Mouse (Mus musculus) kidney, embryonic 16.5 days (tissue): ENCODE results near the gene Tcerg1l. TPM values are rescaled to one million over a fixed set of nuclear protein-coding genes. Genes with fewer than 3 reads are reported as not detected.

ENCODE experiments used
- ATAC-seq: fragments of 200-750 bp; cut with Nextera tagmentation; 2 replicates; pipeline ENCODE4 v1.8.0; 2017; ENCODE audit warnings: moderate TSS enrichment; ENCODE audit not compliant: low FRiP score, low TSS enrichment
- H3K27ac ChIP-seq: fragments of 300-500 bp; sonication (generic); 2 replicates; pipeline ENCODE4 v1.5.1; 2014; ENCODE audit warnings: low read length
- H3K27me3 ChIP-seq: fragments of 300-500 bp; sonication (generic); 2 replicates; pipeline ENCODE4 v1.6.1; 2014; ENCODE audit warnings: low read length, control low read depth, mixed read lengths; ENCODE audit not compliant: insufficient read depth
- H3K36me3 ChIP-seq: fragments of 300-500 bp; sonication (generic); 2 replicates; pipeline ENCODE4 v1.6.1; 2014; ENCODE audit warnings: low read length, control low read depth, mixed read lengths; ENCODE audit not compliant: insufficient read depth
- H3K4me1 ChIP-seq: fragments of 300-500 bp; sonication (generic); 2 replicates; pipeline ENCODE4 v1.6.1; 2014; ENCODE audit warnings: low read length, control low read depth, mixed read lengths; ENCODE audit not compliant: insufficient read depth
- H3K4me2 ChIP-seq: fragments of 300-500 bp; sonication (generic); replicated peaks from 2 replicates; pipeline ENCODE4 v1.6.1; 2014; ENCODE audit warnings: low read depth, low read length
- H3K4me3 ChIP-seq: fragments of 300-500 bp; sonication (generic); 2 replicates; pipeline ENCODE4 v1.5.1; 2014; ENCODE audit warnings: mild to moderate bottlenecking, low read length
- H3K9ac ChIP-seq: fragments of 300-500 bp; sonication (generic); replicated peaks from 2 replicates; pipeline ENCODE4 v1.6.1; 2014; ENCODE audit warnings: low read length
- H3K9me3 ChIP-seq: fragments of 300-500 bp; sonication (generic); 2 replicates; pipeline ENCODE4 v1.6.1; 2016; ENCODE audit warnings: low read length, control low read depth
- WGBS: fragments of 180-500 bp; shearing (Covaris S2); extraction: QIAGEN DNeasy Blood & Tissue Kit; methylation state at CpG from one replicate; pipeline ENCODE4 v1.1.7; 2014; 5-methylcytosine and 5-hydroxymethylcytosine counted together
- polyA plus RNA-seq: library from polyadenylated mRNA; unstranded; fragments of >200 nt; fragmentation: Nextera tagmentation; extraction: Ambion mirVana; gene quantifications from 2 replicates; pipeline ENCODE4 v1.2.1, GENCODE M21; 2015

Tcerg1l gene
- polyA plus RNA-seq, 1 experiment from 2014 or later: 1.8 TPM

DNA sequence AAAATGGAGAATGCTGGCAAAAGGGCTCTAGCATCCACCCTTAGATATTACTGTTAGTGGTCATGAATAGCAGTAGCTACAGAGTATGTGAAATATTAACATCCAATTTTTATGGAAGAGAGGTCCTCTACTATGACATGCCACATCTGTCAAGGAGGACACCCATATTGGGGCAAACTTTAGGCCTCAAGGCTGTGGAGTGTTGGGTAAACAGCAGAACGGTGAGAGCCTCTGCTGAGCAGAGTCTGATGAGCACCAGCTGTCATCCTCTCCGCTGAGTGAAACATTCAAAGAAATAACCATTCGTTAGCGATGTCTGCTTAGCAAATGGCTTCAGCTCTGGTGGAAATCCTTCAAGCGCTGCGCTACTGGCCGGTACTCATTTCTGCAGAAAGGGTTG, 30.0 kb downstream of the Tcerg1l start:
- Histone ChIP-seq H3K27me3 (no peaks in the 10 kb centered on the region), H3K36me3 (no peaks in the 10 kb centered on the region), H3K9ac (no peak overlapping the region), H3K4me1 (no peaks in the 10 kb centered on the region), H3K9me3 (no peaks in the 10 kb centered on the region), H3K4me2 (no peak overlapping the region), H3K27ac (peak overlapping the region; percentile 11; the same call in 1 of the 2 replicates), H3K4me3 (no peak overlapping the region)
- ATAC-seq: peak; percentile 73
- WGBS: 54% methylated on average over 7 of the region's 7 CpGs

DNA sequence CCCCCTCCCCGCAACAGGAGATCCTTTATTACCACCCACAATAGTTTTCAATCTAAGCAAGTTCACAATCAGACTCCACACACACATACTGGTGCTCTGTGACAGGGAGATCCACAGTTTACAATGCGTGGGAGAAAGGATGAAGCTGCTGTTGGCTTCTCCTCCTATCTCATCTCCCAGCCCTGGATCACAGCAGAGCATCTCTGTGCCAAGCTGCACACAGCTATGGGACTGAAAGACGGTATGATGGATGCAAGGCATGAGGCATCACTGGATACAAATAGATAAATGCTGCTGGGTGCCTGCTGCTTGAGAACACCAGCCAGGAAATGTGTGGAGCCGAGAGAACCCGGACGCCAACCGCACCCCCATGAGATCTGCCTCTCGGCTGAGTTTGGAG, 32.0 kb downstream of the Tcerg1l start:
- Histone ChIP-seq H3K36me3 (no peaks in the 10 kb centered on the region), H3K27me3 (no peaks in the 10 kb centered on the region), H3K9me3 (no peaks in the 10 kb centered on the region), H3K4me2 (no peak overlapping the region), H3K4me1 (no peaks in the 10 kb centered on the region), H3K27ac (no peak overlapping the region), H3K4me3 (no peak overlapping the region), H3K9ac (no peak overlapping the region)
- ATAC-seq: no peak
- 68% methylated on average over 8 of the region's 8 CpGs for WGBS

GRCm38 (mm10) chr7:138357475-138357874, 40.1 kb downstream of the Tcerg1l start:
- Histone ChIP-seq H3K4me1 (no peaks in the 10 kb centered on the region; the same call in 1 of the 2 replicates), H3K27me3 (no peaks in the 10 kb centered on the region), H3K9me3 (no peaks in the 10 kb centered on the region), H3K36me3 (no peaks in the 10 kb centered on the region), H3K27ac (0 out of 2 replicates have a peak overlapping the region, but pooled peaks have one; percentile 4), H3K4me3 (no peak overlapping the region), H3K9ac (no peak overlapping the region), H3K4me2 (no peak overlapping the region)
- no peak for ATAC-seq
- WGBS: 67% methylated on average over 8 of the region's 8 CpGs

DNA sequence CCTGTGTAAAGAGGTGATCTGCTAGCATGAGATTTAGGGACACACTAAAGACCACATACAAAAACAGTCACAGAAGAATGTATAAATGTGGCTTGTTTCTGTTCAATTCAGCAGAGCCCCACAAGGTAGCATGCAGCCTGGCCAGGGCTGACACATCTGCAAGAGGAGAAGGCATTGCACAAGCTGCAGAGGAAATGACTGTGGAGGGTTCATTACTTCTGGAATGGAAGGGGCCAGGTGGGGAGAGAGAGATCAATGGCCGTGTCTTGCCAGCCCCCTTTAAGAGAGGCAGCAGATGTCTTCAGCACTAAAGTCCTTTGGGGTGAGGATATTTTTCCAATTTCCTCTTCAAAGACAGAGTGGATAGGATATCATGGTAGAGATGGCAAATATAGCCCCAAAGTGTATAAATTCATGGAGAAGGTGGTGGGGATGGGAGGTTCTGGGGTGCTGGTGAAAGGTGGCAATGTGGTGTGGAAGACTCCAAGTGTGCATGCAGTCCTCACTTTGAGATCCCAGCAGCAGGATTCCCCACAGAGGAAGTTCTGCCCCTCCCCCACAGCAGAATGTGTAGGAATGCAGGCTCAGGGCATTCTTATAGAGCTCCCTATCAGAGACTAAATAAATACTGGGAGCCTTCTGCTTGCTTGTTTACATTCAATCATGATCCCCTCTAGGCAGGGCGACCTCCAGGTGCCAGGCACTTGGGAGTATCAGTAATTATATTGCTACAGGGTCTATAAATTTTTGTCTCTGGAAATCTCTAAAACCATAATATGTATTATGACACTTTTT, 40.7 kb downstream of the Tcerg1l start:
- WGBS: 24% methylated on average over 2 of the region's 2 CpGs

DNA sequence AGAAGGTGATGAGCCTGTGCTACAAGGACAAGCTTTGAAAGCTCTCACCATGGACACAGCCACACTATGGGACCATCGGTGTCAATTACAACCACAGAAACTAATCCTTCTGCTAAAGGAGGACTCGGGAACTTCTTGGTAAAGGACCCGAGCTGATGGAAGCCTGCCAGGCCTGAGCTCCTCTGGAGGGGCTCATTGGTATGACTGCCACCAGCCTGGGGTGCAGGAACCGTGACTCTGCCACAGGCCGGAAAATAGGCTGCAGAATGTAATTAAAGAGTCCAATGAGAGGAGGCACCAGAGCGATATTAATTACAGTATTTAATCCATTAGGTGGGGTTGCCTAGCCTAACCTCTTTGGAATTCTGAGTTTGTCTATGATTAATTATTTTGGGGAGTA, 52.1 kb downstream of the Tcerg1l start:
- Histone ChIP-seq H3K4me3 (no peak overlapping the region), H3K4me1 (no peaks in the 10 kb centered on the region), H3K27me3 (no peaks in the 10 kb centered on the region), H3K36me3 (no peaks in the 10 kb centered on the region), H3K4me2 (no peak overlapping the region), H3K27ac (no peak overlapping the region), H3K9me3 (no peaks in the 10 kb centered on the region), H3K9ac (no peak overlapping the region)
- ATAC-seq: peak; percentile 46; the same call in 1 of the 2 replicates
- 38% methylated on average over 6 of the region's 6 CpGs for WGBS

More for the DNA sequence above, 40.7 kb downstream of the Tcerg1l start:
- Histone ChIP-seq H3K9me3 (no peaks in the 10 kb centered on the region), H3K4me1 (no peaks in the 10 kb centered on the region; the same call in 1 of the 2 replicates), H3K4me2 (no peak overlapping the region), H3K4me3 (no peak overlapping the region), H3K36me3 (no peaks in the 10 kb centered on the region), H3K9ac (no peak overlapping the region), H3K27me3 (no peaks in the 10 kb centered on the region), H3K27ac (no peak overlapping the region)
- ATAC-seq: peak; percentile 61; the same call in 1 of the 2 replicates

- no peak for ATAC-seq
- Histone ChIP-seq H3K36me3 (no peaks in the 10 kb centered on the region), H3K4me2 (no peak overlapping the region), H3K9me3 (no peaks in the 10 kb centered on the region), H3K4me3 (no peak overlapping the region), H3K9ac (no peak overlapping the region), H3K4me1 (no peaks in the 10 kb centered on the region), H3K27ac (no peak overlapping the region), H3K27me3 (no peaks in the 10 kb centered on the region)
- 55% methylated on average over 4 of the region's 4 CpGs for WGBS
These were observed 59.1 kb downstream of the Tcerg1l start for GRCm38 (mm10) chr7:138338451-138338850.

DNA sequence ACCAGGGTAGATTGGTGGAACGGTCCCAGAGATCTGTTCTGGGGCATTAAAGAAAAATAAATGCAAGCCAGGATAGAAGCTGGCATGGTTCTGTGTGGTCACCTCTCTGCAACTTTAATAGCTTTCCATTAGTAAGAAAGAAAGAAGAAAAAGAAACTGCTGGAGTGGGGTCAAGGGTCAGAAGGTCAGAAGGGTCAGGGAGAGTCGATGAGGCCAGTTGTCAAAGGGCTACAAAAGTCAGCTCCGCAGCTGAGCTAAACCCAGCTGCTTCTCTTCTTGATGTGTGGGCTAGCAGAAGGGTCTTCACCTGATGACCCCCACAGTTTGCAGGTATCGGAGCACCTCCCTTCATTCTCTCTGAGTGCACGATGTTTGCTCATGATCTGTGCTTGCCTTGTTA, 59.6 kb downstream of the Tcerg1l start:
- H3K4me3 ChIP-seq: no peak overlapping the region
- WGBS: 29% methylated on average over 5 of the region's 5 CpGs
- no peaks in the 10 kb centered on the region for H3K27me3 ChIP-seq
- no peak overlapping the region for H3K4me2 ChIP-seq
- H3K36me3 ChIP-seq: no peaks in the 10 kb centered on the region
- H3K27ac ChIP-seq: no peak overlapping the region
- no peak overlapping the region for H3K9ac ChIP-seq
- H3K9me3 ChIP-seq: no peaks in the 10 kb centered on the region
- H3K4me1 ChIP-seq: no peaks in the 10 kb centered on the region
- ATAC-seq: no peak

DNA sequence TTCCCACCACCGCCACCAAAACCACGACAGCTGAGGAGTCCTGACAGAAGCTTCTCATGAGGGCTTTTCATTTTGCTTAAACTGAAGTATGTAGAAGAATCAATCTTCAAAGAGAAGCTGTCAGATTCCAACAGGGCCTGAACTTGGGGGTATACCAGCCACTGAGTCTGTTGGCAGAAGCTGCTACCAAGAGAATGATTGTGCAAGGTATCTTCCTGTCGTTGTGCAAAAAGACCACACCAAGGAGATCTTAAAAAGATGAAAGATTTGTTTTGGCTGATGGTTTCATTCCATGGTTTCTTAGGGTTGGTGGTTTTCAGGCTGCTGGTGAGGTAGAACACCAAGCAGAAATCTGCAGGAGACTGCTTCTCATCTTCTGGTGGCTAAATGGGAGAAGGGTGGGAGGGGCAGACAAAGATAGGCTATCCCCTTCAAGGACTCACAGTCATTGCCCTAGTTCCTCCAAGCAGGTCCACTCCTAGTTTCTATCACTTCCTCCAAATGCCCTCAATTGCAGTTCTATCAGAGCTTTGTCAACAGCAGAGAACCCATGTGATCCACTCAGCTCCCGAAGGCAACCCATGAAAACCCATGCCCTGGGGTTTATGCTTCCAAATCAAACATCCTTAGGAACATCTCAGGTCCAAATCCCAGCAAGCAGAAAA, 64.9 kb downstream of the Tcerg1l start:
- Histone ChIP-seq H3K36me3 (no peaks in the 10 kb centered on the region), H3K4me3 (no peak overlapping the region), H3K27me3 (no peaks in the 10 kb centered on the region), H3K27ac (no peak overlapping the region), H3K9ac (no peak overlapping the region), H3K4me2 (no peak overlapping the region), H3K4me1 (no peaks in the 10 kb centered on the region), H3K9me3 (no peaks in the 10 kb centered on the region)
- WGBS: 87% methylated on average over 4 of the region's 4 CpGs
- no peak for ATAC-seq

DNA sequence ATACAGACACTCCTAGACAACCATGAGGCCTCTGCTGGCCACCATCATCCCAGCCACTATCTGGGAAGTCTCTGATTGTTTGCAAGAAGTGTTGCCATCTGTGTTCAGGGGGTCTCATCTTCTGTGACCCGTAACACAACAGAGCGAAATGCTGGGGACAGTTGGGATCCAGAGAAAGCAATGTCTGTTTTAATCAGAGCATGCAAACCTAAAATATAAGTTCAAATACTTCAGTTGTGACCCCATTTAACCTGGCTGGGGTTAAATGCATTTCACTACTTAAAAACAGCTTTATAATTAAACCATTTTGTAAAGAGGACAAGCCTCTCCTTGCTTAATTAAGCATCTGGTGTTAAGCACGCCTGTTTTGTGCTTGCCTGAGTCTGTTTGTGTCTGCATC, 66.3 kb downstream of the Tcerg1l start:
- Histone ChIP-seq H3K27me3 (no peaks in the 10 kb centered on the region), H3K27ac (no peak overlapping the region), H3K36me3 (no peaks in the 10 kb centered on the region), H3K4me2 (no peak overlapping the region), H3K9me3 (no peaks in the 10 kb centered on the region), H3K4me3 (no peak overlapping the region), H3K4me1 (peaks cover 5% of the 10 kb centered on the region; the same call in 1 of the 2 replicates), H3K9ac (no peak overlapping the region)
- 75% methylated on average over 3 of the region's 3 CpGs for WGBS
- ATAC-seq: no peak

GRCm38 (mm10) chr7:138328637-138329036, 68.9 kb downstream of the Tcerg1l start:
- no peak overlapping the region for H3K9ac ChIP-seq
- H3K4me2 ChIP-seq: no peak overlapping the region
- H3K9me3 ChIP-seq: no peaks in the 10 kb centered on the region
- H3K27me3 ChIP-seq: no peaks in the 10 kb centered on the region
- peaks cover 5% of the 10 kb centered on the region; the same call in 1 of the 2 replicates for H3K4me1 ChIP-seq
- ATAC-seq: no peak
- no peaks in the 10 kb centered on the region for H3K36me3 ChIP-seq
- no peak overlapping the region for H3K4me3 ChIP-seq
- no peak overlapping the region for H3K27ac ChIP-seq
- 73% methylated on average over 6 of the region's 6 CpGs for WGBS
